Mouse (Mus musculus) neutrophil, adult 65 days (primary cell): ENCODE results near the gene Mpzl1. TPM values are rescaled to one million over a fixed set of nuclear protein-coding genes. Genes with fewer than 3 reads are reported as not detected.

ENCODE experiments used
- total RNA-seq: library from RNA; stranded (reverse); gene quantifications from 2 replicates; pipeline ENCODE4 v1.2.4, GENCODE M21; 2023

The Mpzl1 gene
- 3.2 and 4.7 TPM in 2 replicates for total RNA-seq

DNA sequence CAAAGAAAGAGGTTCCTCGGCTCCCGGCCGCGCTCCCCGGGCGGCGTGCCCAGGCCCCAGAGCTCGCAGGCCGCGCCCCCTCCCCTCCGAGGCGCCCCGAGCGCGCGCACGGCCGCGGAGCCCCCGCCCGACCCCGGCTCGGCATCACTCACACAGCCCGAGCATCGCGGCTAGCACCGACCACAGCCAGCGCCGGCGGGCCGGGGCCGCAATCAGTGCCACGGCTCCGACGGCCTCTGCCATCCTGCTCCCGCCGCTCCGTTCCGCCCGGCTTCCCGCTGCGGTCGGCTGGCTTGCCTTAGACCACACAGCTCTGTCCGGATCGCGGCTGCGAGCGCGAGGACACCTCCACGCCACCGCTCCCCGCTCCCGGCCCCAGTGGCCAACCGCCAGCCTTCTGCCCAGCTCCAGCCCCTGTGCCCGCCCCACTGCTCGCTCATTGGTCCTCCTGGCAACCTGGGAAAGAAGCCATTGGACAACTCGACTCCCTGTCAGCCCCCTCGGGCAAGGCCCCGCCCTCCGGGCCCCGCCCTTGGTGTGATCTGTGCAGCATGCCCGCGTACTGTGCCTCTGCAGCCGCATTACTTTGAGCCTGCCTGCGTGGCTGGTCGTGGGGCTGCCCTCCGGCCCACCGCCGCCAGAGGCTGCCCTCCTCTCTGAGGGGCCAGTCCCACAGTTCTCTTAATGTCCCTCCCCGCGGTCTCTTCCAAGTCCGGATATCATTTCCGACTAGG lies at the start of gene Mpzl1:
TSS of gene Mpzl1 (minus strand) at position 388 of the 734 bp plus-strand sequence.

Other genes with a start within 250 kb of the Mpzl1 start
- 29.2 and 47.4 TPM in 2 replicates for gene Dcaf6, start 174.1 kb downstream of the Mpzl1 start, total RNA-seq
- gene Mpc2, start 173.9 kb downstream of the Mpzl1 start, total RNA-seq: 69.5 and 74.3 TPM in 2 replicates
- 0.25 and 1.4 TPM in 2 replicates for gene Adcy10, start 149.4 kb downstream of the Mpzl1 start, total RNA-seq
- 340 and 360 TPM in 2 replicates for gene Rcsd1, start 75.2 kb upstream of the Mpzl1 start, total RNA-seq
- gene Creg1, start 129.2 kb upstream of the Mpzl1 start, total RNA-seq: 77.5 and 99.1 TPM in 2 replicates
- not detected in 2 replicates for gene Cd247, start 154.1 kb upstream of the Mpzl1 start, total RNA-seq